Mouse (Mus musculus) spleen, embryonic (tissue): ENCODE data around the gene Hipk3.

ENCODE experiments used
- CTCF ChIA-PET: fragments of 350-600 bp; sonication (Branson Sonifier 250); formaldehyde crosslinking; loops from one replicate; lab custom pipeline; 2022; lab: Charles Lee

Hipk3 gene

GRCm38 (mm10) chr2:104477398-104478015 lies 16.7 kb downstream of the Hipk3 start:
- CTCF ChIA-PET, result interaction anchor here (0.6 kb wide), 2 partner anchors 158 to 882 kb away, joined by 5 to 16 read pairs; no protein-coding TSS in a partner anchor

GRCm38 (mm10) chr2:104472056-104472455 lies 22.2 kb downstream of the Hipk3 start:
- CTCF ChIA-PET, result interaction anchor here (0.6 kb wide), 1 partner anchor 14 kb away, joined by 3 read pairs; no protein-coding TSS in a partner anchor

GRCm38 (mm10) chr2:104471161-104471560 lies 23.1 kb downstream of the Hipk3 start:
- CTCF ChIA-PET, result no interaction called here

DNA sequence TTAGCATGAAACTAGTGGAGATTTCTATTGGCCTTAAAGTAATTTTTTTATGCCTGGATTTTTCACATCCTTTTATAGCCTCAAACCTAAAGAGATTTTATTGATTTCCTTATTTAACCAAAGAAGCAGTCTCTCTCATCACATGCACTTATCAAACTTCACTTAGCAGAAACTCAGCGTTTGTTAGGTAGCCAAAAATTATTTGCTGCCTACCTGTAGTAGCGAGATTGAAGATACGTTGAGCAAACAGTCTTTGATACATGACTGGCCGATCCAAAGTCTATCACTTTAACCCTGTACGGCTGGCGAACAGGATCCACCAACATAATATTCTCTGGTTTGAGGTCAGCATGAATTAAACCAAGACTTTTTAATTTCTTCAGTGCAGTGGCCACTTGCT lies 23.7 kb downstream of the Hipk3 start:
- CTCF ChIA-PET, result no interaction called here

DNA sequence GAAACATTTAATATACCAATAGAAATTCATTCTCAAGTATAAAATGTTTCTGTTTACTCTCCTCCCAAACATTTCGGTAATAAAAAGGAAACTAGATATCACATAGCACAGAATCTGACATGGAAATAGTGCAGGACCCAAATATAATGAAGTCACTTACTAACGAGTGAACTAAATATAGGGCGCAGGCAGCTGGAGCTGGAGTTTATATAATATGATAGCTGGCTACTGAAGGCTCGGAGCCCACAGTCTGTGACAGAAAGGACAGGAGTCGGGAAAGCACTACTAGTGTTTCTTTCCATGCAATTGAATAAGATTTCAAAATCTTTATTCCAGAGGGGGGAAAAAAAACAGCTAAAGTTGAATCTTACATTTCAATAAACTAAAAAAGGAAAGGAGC lies 25.8 kb downstream of the Hipk3 start:
- CTCF ChIA-PET, result no interaction called here

GRCm38 (mm10) chr2:104466908-104467616 lies 27.2 kb downstream of the Hipk3 start:
- CTCF ChIA-PET, result interaction anchor here (0.6 kb wide), 1 partner anchor 26 kb away, joined by 7 read pairs; no protein-coding TSS in a partner anchor

DNA sequence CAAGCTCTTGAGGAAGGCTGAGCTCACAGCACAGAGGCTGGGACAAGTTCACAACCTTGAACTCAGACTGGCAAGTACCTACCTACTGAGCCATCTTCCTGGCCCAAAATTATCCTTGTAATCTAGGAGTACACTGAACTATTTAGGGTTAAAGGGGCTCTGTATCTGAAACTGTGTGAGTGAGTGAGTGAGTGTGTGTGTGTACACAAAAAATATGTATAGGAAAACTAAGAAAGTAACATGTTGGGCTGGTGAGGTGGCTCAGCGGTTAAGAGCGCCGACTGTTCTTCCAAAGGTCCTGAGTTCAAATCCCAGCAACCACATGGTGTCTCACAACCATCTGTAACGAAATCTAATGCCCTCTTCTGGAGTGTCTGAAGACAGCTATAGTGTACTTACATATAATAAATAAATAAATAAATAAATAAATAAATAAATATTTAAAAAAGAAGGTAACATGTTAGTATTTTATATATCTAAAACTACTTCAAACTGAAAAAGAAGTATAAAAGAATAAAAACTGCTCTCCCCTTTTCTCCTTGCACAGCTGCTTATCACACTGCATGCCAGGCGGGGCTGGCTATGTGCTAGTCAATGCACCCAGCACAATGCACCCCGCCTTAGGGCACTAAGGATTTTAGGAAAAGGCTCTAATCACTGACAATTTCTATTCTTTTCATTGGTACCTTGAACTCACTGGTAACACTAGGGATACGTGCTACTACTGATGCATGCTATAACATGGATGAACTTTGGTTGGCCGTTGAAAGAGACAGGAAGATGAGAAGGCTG lies 28.4 kb downstream of the Hipk3 start:
- CTCF ChIA-PET, result no interaction called here

DNA sequence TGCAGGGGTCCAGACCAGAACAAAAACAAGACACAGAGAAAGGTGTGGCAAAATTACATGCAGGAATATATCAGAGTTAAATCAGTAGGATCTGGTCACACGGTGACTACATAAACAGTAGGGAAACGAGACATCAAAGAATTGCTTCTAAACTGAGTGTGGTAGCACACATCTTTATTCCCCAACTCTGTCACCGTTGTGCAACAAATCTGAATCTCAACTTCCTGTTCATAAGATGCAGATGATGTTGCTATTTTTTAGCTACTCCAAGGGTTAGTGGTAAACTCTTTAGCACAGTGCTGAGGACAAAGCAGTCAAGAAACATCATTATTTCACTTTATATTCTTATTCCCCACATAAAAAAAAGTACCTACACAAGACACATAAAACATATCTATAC lies 34.2 kb downstream of the Hipk3 start:
- CTCF ChIA-PET, result no interaction called here

DNA sequence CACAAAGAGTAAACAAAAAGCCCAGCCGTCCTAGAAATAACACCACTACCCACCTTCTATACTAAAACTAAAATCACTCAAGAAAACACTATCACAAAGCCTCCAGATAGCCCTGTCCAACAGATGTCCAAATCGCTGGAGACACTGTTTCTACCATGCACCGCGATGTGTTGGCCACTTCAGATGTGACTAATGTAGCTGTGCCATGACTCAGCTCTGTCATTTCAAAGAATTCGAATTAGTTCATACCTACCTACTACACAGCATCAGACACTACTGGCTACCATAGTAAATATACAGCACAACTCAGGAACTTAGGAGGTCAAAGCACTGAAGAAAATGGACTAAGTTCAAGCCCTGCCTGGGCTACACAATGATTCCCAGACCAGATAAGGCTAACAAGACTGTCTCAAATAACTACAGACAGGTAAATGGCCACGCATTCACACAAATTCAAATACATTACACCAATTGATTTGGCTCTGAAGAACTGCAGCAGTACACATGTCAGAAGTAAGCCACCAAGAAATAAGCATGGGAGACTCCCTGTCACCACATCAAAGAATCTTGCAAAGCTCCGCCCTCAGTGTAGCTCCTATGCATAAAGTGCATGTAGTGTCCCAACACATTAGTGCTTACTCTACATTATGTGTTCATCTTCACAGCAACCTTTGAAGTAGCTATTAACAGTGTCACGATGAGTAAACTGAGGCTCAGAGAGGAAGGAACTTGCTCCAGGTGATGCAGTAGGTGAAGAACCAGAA lies 35.5 kb downstream of the Hipk3 start:
- CTCF ChIA-PET, result interaction anchor here (0.6 kb wide), 1 partner anchor 14 kb away, joined by 3 read pairs; no protein-coding TSS in a partner anchor

DNA sequence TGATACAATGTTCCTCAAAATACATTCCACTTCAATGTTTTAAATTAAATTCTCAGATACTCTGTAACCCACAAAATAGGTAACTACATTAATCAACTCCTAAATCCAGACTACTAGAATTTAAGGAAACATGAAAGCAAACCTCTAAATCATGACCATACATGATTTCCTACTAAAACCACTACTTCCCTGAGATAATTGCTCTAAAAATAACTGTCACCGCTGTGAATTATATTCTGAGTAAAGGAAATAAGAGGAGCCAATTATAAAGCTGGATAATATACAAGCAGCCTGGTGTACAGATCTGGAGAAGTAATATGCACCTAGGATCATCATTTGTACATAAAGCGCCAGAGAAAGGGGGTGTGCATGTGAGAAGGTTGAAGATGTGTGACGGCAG lies 37.1 kb downstream of the Hipk3 start:
- CTCF ChIA-PET, result no interaction called here

DNA sequence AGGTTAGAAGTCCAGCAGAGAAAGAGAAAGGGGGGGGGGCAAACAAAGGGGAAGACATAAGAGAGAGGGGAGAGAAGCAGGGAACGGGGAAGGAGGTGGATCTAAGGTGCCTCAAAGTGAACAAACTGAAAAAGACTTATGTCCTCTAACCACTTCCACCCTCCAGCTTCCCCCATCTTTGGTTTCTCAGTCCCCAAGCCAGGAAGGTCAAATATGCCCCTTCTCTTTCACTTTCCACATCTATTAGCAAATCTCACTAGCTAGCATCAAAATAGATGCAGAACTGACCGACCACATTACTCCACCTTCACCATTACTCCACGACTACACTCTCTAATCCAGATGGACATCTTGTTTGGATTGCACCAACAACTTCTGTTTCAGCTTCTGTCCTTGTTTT lies 43.6 kb downstream of the Hipk3 start:
- CTCF ChIA-PET, result interaction anchor here (0.6 kb wide), 2 partner anchors 14 to 86 kb away, joined by 3 read pairs; no protein-coding TSS in a partner anchor

DNA sequence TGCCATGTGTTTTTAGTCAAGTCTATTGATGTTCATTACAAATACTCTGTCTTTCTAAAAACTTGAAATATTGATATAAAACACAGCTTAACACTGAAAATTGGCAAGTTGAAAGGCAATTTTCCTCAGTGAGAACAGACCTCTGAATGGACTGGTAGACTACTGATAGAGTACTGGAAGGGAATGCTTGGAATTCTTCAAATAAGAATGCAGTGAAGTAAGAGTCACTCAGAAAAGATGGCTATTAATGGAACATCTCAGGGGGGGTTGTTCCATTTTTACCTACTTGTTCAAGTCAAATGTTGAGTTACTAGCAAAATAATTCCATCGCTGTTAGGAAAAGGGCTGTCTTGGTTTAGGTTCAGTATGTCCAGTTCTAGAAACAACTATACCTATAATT lies 45.1 kb downstream of the Hipk3 start:
- CTCF ChIA-PET, result no interaction called here

DNA sequence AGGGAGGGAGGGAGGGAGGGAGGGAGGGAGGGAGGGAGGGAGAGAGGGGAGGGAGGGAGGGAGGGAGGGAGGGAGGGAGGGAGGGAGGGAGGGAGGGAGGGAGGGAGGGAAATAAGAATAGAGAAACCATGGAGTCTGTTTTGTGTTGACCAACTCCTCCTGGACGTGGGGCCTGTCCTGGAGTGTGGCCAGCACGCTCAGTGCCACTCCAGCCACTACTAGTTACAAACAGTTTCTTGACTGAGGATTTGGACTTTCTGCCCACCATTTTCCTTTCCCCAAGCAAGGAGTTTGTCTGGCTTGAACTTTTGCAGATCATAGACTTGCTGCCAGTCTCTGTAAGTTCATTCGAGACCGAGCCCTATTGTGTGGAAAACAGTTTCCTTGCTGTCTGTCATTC lies 46.0 kb downstream of the Hipk3 start:
- CTCF ChIA-PET, result no interaction called here

DNA sequence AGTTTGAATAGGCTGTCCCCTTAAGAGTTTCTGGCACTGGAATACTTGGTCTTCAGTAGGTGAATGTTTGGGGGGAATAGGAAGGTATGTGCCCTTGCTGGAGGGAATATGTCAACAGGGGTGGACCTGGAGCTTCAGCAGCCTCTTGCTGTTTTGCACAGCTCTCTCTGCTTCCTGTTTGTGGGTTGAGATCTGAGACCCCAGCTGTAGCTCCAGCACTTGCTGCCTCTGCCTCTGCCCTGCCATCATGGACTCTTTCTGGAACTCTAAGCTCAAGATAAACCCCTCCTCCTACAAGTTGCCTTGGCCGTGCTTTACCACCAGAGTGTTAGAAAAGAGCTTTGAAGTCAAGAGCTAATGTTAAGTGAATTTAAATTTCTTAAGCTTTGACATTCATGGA lies 48.2 kb downstream of the Hipk3 start:
- CTCF ChIA-PET, result no interaction called here

GRCm38 (mm10) chr2:104444776-104445175 lies 49.5 kb downstream of the Hipk3 start:
- CTCF ChIA-PET, result interaction anchor here (0.6 to 0.8 kb wide), 5 partner anchors 30 to 201 kb away, joined by 3 to 13 read pairs (median 3); partner anchors contain the start of gene Cstf3

DNA sequence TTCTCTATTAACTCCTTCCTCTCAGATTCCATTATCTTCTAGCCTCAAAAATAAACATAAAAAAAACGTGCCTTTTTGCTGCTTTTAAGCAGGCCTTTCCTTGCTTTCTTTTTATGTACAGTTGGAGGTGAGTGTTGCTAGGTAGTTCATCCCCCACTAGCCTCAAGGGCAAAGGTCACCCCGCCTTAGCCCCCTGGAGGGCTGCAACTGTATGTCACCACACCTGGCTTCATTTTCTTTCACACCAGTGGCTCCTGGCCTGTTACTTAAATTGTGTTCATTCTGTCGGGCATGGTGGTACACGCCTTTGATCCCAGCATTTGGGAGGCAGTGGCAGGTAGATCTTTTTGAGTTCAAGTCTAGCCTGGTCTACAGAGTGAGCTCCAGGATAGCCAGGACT lies 51.9 kb downstream of the Hipk3 start:
- CTCF ChIA-PET, result no interaction called here

DNA sequence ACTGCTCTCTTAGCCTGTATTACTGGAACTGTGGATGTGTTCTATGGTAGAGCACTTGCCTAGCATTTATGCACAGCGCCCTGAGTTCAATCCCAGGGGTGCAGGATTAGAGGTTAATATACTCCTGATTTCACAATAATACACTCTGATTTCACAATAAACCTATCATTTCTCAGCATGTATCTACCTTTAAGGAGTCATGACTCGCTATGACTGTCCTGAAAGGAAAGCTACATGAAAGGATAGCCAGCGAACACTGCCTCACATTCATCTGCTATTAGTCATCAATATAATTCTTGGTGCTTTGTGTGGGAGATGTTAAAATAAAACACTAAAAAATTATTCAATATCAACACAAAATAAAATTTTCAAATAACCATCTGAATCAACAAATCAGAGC lies 58.0 kb downstream of the Hipk3 start:
- CTCF ChIA-PET, result no interaction called here

GRCm38 (mm10) chr2:104431067-104431466 lies 63.2 kb downstream of the Hipk3 start:
- CTCF ChIA-PET, result no interaction called here

DNA sequence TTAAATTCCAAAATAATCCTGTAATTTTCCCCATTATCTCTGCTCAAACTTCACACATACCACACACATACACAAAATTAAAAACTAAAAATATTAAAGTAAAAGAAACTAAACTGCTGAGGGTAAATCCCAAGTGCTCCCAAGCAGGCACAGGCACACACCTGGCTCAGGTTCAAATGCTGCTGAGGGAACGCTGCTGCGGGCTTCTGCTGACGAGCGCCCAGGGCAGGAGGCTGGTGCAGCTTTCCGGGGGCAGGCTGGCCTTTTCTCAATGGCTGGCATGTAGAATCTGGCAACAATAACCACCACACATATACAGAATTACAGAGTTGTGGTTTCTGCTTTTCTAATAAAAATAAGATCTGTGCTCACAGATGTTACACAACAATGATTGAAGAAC lies 63.7 kb downstream of the Hipk3 start:
- CTCF ChIA-PET, result no interaction called here

DNA sequence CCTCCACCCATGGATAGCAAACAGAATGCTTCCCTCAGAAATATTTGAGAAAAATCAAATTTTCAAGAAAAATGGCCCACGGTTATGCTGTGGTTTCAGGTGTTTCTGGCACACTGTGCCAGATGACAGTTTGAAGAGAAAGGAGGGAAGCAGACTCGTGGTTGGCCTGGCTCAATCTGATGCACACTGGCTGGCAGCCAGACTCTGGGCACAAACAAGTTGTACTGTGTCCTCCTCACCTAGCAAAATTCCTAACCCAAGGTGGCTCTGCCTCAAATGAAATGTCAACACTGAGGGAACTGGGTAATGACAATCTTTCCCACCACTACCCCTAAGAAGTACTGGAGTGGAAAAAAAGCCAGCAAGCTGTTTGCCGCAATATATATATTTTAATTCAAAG lies 68.1 kb downstream of the Hipk3 start:
- CTCF ChIA-PET, result no interaction called here

DNA sequence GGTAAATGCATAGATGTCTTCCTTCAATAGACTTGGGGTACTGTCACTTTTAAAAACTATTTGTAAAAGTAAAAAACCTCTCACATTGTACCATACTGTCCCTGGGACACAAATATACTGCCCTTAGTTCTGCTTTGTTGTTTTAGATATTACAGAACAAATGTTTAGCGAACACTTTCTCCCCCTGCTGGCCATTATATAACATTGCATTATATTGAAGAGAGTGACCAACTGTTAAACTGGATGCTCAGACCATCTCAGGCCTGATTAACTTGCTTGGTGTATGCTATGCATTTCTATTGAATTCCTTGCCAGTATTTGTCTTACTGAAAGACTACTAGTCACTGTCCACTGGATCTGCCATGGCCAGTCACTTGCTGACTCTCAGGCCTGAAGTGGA lies 72.0 kb downstream of the Hipk3 start:
- CTCF ChIA-PET, result interaction anchor here (0.8 kb wide), 1 partner anchor 222 kb away, joined by 4 read pairs; no protein-coding TSS in a partner anchor
